Mouse (Mus musculus): ENCODE measurements at regions not wholly inside any gene's neighbourhood (a gene's known extent, or its start where the extent isn't known, plus 50 kb on each side); places are given as distances from the start of the nearest gene placed in this dataset.

DNA sequence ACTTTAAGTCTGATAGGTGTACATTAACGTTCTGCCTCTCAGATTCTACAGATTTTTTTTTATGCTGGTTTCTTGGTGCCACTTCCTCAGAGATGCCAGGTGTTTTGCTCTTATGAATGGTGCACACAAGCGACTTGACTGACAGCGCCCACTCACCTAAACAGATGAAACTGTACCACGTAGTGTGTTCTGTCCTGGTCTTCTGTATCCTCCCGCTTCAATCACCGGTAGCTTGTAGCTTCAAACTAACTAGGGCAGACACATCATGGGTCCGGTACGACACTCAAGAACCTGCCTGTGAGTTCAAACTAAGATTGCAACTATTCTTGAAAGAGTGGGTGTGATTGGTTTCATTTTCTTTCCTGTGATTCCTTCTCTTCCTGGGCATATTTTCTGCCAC lies 198.0 kb upstream of the Satb1 start:
- DNase-seq: no peak

DNA sequence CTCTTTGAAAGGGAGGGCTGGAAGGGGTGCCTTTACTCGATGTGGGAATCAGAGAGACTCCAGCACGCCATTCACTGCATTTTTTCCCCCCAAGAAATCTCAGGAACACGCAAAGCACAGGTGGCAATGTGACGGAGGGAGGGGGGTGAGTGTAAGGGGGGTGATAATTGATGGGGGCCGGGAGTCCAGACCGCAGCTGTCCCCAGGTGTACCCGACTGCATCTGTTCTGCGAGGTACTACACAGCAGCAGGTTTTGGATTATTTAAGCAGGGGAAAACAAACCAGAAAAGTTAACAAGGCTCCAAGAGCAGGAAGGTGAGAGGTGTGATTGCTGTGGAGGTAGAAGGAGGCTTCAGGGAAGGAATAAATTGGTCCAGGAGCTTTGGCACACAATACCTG lies 153.8 kb upstream of the Satb1 start:
- DNase-seq: no peak

DNA sequence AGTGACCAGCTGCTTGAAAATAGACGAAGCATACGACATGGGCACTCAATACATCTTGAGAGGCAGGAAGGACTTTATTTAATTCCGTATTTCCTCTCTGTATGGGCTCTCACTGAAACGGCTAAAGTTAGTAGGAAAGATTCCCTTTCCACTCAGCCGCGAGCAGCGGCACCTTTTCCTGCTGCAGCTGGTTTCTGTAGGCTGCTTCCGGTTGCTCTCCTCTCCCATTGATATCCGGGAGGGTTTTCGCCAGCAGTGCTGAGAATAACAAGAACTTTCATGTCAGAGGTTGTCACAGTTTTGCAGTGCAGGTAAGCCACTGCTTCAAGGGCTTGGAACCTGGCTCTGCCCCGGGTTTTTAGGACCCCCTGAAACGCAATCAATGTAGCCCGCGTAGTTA lies 153.1 kb upstream of the Satb1 start:
- DNase-seq: peak; percentile 8

DNA sequence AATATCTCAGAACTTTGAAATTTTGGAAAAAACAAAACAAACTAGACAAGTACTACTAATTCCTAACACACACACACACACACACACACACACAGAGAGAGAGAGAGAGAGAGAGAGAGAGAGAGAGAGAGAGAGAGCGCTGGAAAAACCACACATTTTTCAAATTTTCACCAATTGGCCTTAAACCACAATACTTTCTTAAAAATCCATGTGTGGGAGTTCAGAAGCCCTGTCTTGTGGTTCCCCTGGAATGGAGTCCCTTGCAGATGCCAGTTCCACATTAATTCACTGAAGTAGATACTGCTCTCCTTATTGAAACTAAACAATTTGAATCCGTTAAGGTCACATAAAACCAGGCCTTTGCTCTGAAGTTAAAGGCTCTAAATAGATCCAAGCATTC lies 146.0 kb upstream of the Satb1 start:
- no peak for DNase-seq

DNA sequence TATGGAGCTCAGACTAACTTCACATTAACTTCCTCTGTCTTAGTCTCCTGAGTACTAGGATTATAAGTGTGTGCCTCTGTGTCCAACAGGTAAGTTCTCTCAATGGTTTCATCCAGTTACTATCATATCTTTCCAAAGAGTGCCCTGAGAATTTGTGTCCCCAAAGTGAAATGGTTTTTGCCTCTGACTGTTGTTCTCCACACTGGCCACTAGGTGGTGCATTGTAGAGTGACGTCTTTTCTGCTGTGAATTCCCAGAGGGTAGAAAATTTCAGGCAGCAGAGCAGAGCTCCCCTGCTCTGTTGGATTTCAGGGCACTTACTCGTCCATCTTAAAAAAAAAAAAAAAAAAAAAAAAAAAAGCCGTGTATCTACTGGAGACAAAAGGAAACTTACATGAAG lies 138.4 kb upstream of the Satb1 start:
- peak; percentile 45 for DNase-seq

DNA sequence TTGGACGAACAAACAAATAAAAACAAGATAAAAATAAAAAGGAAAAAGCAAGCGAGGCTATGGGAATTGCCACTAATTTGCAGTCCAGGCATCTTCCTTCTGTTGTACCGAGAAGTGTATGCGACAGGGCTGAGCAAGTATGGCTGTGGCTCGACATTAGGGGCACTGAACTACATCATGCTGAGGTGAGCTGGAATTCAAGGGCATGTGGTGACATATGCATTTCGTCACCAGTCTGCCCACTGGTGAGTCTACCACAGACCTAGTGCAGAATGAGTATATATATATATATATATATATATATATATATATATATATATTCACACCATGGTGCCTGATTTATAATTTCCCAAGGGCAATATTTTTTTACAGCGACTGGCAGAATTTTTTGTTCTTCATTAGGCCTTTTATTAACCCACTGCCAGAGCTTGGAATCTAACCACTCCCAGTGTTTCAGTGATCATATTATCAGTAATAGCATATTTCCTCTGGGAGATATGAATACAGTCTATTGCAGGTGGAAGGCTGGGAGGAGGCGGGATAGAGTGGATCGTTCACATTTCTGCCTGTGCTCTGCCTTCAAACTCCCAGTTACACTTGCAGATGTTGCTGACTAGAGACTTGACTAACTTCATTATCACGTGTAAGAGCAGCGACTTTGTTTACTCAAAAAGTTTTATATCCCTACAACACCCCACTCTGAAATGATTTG lies 133.6 kb upstream of the Satb1 start:
- DNase-seq: no peak

DNA sequence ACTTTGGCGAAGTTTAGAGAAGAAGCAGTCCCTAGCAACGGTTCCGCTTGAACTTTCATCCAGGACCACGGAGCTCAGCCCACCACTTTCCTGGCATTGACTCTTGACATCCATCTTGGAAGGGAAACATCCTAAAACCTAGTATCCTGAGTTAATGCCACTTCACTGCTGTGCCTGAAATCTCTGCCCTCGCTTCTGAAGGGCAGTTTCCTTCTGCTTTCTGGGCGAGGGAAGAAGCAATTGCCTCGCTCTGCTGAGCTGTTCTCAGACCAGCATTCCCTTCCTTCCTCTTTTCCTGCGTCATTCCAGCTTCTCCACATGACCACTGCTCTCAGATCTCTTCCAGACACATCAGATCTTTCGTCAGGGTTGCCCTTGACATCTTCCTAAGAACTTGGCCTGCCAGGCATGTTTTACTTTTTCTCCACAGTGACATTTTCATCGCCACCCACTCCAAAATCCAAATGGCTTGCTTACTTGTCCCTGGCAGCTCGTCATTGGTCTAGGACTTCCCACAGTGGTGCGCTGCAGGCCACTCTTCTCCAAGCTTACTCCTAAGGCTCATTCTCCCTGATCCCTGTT lies 129.5 kb upstream of the Satb1 start:
- DNase-seq: no peak

DNA sequence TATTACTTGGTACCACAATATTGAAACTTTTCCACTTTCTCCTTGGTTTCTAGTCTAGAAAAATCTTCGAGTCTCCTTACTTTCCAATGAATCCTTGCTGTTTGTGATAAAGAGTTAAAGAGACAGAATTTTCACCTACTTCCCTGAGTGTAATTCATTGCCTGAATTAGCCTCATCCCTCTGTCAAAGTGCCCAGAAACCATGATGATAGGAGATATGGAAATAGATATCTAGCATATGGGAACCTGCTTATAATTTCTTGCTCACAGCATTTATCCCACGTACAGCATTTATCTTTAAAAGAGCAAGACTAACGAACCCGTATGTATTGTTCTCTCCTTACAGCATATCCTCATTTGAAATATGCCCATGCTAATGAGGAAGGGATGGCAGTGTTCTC lies 128.2 kb upstream of the Satb1 start:
- DNase-seq: no peak

DNA sequence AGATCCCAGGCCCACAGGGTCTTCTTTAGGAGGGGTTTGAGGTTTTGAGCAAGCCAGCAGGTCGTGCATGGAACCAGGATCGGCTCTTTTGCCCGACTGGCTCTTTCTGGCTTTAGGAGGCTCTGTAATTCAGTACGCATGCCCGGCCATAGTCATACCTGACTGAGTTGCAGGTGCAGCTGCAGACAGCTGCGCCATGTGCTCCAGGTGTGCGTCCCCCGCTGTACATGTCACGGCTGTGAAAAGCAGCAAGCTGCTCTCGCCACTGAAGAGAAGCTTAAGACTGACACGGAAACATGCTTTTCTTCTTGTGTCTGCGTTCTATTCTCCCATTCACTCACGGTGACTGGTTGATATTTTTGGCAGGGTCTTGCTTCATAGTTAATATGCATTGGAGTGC lies 123.2 kb upstream of the Satb1 start:
- DNase-seq: no peak

DNA sequence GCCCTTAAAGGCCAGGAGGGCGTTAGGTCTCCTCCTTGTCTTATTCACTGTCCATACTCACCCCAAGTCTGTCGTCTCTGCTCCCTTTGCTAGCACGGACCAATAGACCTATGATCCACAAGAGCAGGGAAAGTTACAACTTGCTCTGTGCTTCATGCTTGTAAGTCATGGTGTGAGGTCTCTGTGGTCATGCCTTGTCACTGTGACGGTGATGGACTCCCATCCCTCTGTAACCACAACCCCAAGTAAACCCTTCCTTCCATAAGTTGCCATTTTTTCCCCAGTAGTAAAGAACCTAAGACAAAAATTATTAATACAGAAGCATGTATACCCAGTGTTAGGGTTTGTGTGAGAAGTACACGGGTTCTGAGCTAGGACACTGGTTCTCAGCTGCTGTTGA lies 104.6 kb upstream of the Satb1 start:
- DNase-seq: no peak

DNA sequence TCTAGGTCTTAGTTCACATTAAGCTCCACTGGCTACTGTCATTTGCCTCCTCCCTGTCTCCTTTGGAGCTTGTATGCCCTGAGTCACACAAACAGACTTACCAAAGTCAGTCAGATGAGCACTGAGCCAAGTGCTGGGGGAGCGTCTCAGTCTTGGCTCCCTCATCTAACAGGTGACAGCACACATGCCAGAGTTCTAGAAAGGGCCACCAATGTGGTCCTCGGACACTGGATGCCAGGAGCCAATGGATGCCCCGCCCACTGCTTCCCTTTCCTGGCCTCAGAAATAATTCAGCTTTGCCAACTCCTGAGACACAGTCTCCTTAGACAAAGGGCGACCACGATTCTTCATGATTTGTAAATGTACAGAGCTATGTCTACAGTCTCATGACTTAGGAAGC lies 103.0 kb upstream of the Satb1 start:
- no peak for DNase-seq

DNA sequence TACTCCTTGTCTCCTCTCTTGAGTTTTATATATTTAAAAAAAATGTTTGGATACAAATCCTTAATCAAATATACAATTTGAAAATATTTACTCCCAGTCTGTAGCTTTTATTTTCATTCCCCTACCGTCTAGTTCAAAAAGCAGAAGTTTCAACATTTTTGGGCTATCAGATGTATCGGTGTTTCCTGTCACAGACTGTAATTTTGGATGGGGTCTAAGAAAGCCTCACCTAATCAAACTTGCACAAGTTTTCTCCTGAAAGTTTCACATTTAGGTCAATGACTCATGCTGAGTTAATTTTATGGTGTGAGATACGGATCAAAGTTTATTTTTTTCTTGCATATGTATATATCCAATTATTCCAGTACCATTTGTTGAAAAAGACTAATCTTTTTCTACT lies 93.3 kb upstream of the Satb1 start:
- DNase-seq: no peak

DNA sequence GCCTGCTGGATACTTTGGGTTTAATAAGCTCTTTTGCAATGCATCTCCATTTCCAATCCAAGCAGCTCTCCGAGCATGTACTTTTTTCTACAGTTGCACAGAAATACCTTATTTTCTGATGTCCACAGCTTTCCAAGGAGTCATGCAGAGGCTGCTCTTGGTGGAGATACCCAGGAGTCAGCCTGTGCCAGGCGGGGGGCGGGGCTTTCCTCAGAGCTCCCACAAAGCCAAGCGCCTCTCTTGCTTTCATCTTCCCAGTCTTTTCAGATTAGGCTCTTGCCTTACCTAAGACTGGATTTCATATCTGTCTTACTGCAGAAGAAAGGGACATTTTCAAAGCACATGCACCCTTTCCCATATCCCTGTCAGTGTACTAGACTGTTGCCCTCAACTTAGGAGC lies 73.9 kb upstream of the Satb1 start:
- no peak for DNase-seq

DNA sequence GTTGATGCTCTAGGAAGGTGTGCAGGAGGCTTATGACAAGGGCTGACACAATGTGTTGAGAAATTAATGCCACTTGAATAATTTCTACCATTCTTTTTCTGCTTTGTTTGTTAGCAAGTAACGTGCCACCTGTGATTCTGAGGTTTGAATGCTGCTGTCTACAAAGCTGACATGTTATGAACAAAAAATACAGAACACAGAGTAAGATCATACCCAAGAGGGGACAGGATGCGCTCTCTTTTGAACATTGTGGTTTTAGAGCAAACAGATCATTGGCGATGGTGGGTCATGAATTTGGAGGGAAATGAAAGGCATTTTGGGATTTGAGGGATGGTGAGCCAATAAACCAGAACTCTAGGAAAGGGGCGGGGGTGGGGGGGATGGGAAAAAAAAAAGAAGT lies 73.3 kb upstream of the Satb1 start:
- no peak for DNase-seq

DNA sequence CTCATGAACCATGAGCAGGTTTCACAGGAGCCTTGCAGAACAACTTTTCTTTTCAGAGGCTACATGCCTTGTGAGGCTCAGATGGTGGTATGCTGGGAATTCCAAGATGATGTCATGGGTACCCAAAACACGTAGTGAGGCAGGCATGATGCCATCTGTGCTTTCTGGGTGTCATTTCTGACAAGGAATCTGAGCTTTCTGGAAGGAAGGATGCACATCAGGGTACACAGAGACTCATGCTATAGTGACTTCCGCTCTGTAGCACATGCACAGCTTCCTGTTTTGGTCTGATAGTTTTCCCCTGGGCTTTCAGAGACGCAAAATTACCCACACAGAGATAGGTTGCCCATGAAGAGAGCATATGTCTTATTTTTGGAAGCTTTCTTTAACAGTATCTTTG lies 70.8 kb upstream of the Satb1 start:
- no peak for DNase-seq

DNA sequence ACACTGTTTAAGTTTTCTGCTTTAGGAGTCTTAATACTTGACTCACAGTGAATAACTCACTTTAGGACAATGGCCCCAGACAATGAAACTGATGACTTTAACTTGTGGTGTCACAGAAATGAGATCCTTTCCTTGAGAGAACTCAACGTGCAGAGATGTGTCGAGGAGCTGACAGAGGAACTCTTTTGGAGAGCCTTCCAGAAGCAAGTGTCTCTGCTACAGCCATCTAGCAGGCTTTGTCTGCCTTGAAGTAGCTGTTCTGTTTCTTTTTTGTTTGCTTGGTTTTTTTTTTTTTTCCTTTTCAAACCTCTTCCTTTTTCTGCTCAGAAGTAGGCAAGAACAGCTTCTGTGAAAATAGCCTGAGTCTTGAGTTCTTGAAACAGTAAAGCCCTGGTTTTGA lies 66.3 kb upstream of the Satb1 start:
- DNase-seq: no peak

DNA sequence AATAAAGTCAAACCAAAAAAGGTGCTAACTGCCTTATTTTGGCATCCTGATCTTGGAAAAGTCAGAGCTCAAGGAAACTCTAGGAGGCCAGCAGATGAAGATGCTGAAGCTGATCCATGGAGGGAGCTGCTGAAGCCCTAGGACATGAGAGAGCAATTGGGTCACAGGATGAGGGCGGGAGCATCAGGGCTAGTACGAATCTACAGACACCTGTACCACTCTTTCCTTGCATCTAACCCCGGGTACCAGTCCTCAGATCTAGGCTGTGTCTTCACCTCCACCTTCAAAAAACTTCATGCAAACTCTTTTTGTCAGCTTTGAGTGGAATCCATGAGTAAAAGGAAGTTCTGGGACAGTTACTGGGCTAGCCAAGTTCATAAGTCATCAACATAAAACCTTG lies 63.1 kb upstream of the Satb1 start:
- DNase-seq: no peak

DNA sequence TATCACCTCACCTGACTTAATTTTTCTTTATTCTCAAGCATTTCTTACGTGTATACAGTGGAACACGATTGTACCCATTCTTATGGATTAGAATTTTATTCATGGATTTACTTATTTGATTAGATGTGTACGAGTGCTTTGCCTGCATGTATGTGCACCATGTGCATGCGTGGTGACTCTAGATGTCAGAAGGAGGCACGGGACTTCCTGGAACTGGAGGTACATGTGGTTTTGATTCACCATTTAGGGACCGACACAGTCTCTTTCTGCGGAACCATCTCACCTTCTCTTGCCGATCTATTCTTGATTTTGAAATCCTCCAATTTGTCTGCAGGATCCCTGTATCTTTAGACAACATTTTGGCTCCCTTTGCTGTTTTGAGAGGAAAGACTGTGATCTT lies 61.2 kb upstream of the Satb1 start:
- DNase-seq: no peak

DNA sequence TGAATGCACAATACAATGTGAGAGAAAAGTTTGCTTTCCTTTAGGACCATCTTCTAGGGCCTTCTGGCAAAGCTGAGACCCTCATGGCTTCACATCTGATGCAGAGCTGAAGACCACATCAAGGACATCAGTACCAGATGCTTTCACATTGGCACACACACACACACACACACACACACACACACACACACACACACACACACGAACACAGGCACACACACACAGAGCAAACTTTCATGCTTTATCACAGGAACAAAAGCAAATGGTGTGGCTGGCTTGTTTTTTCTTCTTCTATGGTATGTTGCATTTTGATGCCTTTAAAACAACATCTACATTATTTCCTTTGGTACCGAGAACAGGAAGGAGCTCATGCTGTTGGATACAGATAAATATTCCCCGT lies 59.8 kb upstream of the Satb1 start:
- DNase-seq: no peak

DNA sequence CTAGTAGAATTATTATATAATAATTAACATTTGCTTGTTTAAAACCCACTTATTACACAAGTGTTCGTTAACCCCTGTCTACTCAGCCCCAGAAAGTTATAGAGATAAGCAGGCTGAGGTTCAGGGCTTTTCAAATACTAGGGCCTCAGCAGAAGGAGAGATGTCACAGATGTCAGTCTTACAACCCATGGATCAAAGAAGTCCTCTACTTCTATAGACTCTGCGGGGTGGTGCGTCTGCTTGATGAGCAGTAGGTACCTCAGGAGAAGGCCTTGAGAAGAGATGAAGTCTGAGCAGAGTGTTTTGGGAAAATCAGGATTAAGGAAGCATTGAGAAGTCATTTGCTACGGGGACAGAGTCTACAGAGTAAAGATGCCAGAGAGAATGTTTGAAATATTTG lies 59.1 kb upstream of the Satb1 start:
- DNase-seq: no peak
